Mouse (Mus musculus): ENCODE results near the gene Adssl1.

Gene Adssl1

DNA sequence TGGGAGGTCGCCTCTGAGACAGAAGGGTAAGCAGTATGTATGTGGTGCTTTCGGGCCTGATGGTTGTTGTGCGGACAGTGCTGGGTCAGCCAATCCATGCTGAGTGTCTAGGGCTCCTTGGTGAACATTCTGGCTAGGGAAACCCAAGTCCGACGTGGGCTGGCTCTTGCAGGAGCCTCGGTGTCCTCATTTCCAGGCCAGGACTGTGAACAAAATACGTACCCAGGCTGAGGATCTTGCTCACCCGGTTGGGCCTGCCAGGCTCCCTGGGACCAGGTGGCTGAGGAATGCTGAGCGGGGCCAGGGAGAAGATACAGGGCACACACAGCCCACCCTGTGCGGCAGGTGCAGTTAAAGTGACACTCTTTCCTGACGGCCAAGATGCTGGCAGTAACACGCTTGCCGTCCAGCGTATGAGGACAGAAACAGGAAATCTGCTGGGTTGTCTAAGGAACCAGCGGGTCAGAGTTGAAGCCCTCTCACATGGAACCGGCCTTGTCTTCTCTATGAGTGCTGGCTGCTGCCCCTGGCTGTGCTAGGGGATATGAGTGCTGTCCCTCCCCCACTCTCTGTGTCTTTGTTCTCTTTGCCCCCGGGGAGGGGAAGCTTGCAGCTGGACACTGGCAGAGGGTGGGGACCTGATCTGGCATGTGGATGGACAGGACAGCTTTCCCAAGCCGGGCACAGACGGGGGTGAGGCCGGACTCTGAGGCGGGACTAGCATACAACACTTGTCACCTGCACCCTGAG, 26.7 kb upstream of the Adssl1 start:
- DNase-seq (ENCODE audit: low spot score in 2 of 2): no peak

DNA sequence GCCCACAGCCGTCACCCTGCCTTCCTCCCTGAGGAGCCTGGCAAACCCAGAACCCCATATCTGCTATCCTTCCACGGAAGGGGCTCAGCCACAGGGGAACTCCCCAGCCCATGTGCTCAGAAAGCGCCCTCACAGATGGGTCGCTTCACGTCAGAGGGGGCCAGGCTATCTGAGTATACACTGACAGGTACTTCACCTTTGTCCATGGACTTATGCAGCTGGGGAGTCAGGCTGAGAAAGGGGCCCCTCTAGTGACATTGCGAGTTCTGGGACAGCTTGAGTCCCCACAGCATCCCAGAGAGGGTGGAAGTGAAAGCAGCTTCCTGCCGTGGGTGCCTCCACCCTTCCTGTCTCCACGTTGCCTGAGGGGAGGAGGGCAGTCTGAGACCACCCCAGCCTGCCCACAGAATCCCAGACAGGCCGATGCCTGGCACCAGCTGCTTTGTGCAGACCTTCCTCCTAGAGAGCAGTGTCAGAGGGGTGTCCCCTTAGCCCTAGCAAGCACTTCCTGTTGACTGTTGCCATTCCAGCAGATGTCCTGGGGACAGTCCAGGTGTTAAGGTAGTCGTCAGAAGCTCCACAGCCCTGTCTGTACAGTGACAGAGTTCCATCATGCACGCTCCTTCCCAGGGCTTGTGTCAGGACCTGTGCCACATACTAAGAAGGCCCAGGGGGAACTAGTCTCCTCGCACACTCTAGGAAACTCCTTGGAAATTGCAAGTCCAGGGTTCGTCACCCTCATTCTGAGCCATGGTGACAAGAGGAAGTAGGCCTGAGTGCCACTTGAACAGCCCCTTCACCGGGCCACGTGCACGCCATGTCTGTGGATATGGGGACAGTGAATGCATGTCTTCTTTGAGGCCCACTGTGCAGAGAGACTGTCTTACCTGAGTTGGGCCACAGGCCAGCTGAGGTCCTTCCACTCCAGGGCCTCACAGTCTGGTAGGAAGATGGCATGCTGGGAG, 25.6 kb upstream of the Adssl1 start:
- no peak for DNase-seq (ENCODE audit: low spot score in 2 of 2)

DNA sequence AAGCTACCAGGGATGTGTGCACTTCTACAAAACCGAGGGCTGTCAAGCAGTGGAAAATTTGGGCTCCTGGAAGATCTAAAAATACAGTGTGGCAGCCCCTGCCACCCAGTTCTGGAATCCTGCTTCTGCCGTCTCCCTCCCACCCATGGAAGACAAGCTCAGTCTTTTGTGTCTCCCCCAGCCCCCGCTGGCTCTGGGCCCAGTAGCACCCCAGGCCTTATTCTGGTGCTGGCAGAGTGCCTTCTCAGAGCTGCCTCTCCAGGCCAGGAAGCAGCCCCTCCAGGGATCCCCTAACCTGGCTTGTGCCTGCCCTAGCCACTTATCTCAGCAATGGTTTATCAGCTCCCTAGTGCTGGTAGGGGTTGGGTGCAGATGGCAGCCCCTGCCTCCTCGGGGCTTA, 24.9 kb upstream of the Adssl1 start:
- DNase-seq (ENCODE audit: low spot score in 2 of 2): no peak

DNA sequence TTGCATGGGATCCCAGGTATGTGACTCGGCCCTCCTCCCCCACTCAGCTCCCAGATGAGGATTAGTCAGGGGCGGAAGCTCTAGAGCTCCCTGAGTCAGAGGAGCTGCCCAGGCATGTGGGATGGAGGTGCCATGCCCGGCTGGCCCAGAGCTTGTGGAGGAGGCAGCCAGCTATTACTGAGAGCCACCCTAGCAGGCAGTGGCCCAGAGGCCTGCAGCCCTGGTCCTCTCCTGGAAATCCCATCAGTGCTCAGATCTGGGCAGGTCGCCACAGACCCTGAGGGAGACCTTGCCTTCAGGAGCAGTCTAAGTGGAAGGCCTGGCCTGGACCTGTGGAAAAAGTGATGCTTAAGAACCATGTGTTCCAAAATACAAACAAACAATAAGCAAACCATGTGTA, 24.2 kb upstream of the Adssl1 start:
- no peak for DNase-seq (ENCODE audit: low spot score in 2 of 2)

DNA sequence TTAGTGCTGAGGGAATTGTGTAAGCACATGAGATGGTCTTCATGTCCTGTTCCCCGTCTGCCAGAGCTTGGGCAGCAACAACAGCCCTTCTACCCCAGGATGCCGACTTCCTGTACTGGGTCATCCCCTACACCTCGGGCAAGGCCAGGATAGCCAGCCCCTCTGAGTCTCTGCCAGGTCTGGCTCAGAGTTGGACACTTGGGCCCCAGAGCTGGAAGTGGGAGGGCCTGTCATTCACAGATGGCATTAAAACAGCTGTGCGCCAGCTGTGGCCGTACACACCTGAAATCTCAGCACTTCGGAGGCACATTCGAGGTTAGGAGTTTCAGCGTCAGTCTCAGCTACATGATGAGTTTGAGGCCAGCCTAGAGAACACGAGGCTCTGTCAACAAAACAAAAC, 23.4 kb upstream of the Adssl1 start:
- DNase-seq (ENCODE audit: low spot score in 2 of 2): no peak

DNA sequence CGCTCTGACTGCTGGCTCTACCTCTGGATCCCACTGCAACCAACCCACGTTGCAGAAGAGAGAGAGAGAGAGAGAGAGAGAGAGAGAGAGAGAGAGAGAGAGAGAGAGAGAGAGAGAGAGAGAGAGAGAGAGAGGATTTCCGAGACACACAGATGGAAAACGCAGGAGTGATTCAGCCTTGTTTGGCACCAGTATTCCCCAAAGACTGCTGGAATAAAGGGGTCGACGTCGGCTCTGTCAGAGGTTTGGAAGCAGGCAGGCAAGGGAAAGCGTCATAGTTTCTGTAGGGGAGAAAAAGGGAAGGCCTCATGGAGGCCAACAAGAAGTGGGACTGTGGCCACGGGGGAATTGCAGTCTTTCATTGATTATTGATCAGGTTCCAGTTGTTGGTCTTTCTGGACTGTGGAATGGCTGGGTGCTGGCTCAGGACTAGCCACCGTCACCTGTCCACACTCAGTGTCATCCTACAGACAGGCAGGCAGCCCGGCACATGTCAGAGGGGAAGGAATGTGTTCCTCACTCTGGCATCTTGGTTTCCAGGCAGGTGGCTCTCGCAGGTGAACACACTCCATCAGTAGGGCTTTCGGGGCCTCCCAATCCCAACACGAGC, 22.8 kb upstream of the Adssl1 start:
- DNase-seq (ENCODE audit: low spot score in 2 of 2): no peak

DNA sequence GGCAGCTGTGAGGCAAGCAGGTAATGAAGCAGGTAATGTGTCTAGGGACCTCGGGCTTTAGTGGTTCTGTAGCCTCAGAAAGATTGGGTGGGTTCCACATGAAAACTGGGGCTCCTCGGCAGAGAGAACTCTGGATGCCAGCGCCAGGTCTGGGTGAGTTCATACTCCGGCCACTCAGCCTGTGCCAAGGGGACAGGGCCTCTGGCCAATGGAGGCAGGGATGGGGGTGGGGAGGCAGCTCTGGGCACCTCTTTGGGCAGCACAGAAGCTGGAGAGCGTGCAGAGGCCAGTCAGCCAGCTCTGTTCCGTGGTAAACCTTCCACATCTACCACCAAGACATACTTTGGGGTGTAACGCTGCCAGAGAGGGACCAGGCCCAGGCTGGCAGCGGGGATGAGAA, 22.2 kb upstream of the Adssl1 start:
- no peak for DNase-seq (ENCODE audit: low spot score in 2 of 2)

DNA sequence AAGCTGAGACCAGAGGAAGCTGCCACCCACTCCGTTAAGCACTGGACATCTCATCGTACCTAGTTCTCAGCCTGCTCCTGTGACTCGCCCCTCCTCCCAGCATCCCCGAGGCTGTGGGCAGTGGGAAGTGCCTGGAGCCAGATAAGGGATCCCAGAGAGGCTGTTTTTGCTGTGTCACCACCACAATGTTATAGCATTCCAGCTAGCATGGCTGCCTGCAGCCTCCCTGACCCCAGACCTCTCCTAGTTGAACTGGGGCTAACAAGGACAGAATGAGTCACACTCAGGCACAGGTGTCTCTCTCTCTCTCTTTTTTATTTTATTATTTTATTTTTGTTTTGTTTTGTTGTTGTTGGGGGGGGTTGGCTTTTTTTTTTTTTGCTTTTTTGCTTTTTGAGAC, 20.6 kb upstream of the Adssl1 start:
- no peak for DNase-seq (ENCODE audit: low spot score in 2 of 2)

DNA sequence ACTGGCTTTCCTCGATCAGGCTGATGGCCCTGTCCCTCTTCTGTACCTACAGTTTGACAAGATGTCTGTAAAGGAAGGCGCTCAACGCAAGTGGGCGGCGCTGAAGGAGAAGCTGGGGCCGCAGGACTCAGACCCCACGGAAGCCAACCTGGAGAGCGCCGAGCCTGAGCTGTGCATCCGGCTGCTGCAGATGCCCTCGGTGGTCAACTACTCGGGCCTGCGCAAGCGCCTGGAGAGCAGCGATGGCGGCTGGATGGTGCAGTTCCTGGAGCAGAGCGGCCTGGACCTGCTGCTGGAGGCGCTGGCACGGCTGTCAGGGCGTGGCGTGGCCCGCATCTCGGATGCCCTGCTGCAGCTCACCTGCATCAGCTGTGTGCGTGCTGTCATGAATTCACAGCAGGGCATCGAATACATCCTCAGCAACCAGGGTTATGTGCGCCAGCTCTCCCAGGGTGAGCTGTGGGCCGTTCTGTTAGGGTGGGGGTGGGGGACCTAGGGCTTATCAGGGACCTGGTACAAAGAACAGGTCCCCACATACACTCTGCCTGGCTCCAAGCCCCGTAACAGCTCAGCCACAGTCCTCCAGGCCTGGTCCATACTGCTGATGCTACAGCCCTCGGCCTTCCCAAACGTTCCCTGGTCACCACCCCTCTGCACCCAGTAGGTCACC, 19.8 kb upstream of the Adssl1 start:
- no peak for DNase-seq (ENCODE audit: low spot score in 2 of 2)

DNA sequence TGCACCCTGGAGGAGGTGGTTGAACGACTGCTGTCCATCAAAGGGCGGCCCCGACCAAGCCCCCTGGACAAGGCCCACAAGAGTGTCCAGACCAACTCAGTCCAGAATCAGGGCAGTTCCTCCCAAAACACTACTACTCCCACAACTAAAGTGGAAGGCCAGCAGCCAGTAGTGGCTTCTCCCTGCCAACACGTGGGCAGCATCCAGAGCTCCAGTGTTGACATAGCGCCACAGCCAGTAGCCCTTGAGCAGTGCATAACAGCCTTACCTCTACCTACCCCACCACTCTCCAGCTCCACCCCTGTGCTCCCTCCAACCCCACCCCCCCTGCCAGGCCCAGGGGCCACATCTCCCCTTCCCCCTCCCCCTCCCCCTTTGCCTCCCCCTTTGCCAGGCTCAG, 15.8 kb upstream of the Adssl1 start:
- no peak for DNase-seq (ENCODE audit: low spot score in 2 of 2)

DNA sequence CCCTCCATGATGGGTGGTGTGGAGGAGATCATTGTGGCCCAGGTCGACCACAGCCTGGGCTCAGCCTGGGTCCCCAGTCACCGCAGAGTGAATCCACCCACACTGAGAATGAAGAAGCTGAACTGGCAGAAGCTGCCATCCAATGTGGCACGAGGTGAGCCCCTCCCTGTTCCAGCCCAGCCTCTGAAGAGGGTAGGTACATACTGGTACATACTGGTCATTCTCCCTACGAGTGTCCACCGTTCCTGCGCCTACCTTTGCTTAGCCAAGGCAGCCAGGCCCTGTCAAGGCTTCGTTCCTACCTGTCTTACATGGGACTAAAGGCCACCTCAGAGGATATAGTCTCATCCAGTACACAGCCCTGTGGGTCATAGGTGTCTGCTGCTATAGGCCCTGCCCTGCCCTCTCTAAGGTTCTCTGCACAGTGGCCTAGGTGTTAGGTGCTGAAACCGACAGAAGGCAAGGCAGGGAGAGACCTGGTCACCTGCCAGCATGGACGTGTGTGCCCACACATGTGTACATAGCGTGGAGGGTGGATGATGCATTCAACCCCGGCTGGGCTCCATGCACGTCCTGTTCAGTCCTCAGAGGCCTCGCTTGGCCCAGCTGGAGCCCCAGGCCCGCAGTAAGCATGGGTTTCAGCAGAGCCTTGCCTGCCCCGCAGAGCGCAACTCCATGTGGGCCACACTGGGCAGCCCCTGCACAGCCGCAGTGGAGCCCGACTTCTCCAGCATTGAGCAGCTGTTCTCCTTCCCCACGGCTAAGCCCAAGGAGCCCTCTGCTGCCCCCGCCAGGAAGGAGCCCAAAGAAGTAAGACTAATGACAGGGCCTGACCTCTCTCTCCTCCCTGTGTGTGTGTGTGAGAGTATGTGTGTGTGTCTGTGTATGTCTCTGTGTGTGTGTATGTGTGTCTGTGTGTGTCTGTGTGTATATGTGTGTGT, 14.9 kb upstream of the Adssl1 start:
- peak; percentile 58 to 72 for DNase-seq (ENCODE audit: low spot score in 2 of 2)

DNA sequence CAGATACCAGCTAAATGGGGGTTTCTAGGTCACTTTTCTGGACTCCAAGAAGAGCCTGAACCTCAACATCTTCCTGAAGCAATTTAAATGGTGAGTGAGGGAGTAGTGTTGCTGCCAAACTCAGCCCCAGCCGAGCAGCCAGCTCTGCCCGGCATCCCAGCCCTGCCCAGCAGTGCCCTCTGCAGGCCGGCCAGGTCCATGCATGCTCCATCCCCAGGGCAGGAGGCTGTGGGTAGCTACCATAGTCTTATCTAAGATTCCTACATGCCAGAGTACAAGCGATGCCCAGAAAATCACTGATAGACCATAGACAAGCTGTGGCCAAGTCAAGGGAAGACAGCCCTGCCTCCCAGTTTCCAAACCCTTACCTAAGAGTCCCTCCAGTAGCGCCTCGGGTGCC, 14.1 kb upstream of the Adssl1 start:
- DNase-seq (ENCODE audit: low spot score in 2 of 2): peak; percentile 73 to 82

DNA sequence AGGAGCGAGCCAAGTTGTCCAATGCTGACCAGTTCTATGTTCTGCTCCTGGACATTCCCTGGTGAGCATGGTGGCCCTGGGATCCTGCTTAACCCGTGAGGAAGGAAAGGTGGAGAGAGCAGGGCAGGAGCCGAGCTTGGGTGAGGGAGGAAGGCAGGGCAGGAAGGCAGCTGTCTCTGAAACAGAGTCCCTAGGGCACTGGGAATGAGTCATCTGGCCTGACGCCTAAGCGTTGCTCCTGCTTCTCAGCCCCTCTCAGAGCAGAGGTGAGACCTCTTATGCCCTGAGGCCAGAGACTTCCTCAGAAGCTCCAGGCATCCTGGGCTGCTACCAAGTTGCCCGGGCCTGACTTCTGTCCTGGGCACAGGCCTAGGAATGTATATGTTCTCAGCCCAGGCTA, 12.8 kb upstream of the Adssl1 start:
- no peak for DNase-seq (ENCODE audit: low spot score in 2 of 2)

DNA sequence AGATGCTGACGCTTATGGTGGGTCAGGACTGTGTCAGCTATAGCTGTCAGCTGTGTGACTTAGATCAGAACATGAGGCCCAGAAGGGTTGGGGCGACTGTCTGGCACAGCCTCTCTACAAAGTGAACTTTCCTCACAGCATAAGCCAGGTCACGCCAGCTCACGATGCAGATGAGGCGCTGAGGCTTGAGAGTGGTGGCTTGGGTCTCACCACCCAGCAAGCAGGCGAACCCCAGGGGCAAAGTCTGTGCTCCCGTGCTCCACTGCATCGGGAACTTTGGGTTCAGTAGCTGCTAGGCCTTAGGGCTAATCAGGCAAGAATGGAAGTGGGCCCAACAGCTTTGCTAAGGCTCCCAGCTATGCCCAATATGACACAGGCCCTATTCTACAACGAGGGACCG, 10.8 kb upstream of the Adssl1 start:
- DNase-seq (ENCODE audit: low spot score in 2 of 2): no peak

DNA sequence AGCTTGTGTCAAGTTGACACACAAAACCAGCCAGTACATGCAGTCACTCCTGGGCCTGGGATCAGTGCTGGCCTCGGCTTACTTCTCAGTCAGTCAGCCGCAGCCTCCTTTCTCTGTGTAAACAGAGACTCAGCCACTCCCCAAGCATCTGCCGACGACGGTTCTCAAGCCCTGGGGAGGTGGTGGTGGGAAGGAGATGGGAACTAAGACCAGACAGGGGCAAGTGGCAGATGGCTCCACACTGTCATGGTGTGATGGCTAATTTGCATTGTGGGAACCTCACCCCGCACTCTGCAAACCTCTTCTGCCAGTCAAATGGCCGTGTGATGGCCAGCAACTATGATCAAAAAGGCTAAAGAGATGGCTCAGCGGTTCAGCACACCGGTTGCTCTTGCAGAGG, 3.2 kb upstream of the Adssl1 start:
- no peak for DNase-seq (ENCODE audit: low spot score in 2 of 2)

DNA sequence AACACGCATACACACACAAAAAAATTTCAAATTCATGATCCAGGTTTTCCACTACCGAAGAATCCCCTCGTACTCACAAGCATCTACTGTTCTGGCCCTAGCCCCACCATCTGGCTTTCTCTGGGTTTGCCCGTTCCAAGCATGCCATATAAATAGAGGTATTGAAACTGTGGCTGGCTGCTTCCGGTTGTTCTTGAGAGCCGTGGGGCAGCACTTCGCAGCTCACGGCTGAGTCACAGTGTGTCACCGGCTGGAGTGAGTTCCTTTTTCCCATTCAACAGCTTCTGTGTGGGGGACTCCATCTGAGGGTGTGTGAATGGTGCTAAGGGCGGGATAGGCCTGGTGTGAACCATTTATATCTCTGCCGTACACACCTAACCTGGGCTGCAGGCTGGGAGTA, 2.7 kb upstream of the Adssl1 start:
- no peak for DNase-seq (ENCODE audit: low spot score in 2 of 2)

DNA sequence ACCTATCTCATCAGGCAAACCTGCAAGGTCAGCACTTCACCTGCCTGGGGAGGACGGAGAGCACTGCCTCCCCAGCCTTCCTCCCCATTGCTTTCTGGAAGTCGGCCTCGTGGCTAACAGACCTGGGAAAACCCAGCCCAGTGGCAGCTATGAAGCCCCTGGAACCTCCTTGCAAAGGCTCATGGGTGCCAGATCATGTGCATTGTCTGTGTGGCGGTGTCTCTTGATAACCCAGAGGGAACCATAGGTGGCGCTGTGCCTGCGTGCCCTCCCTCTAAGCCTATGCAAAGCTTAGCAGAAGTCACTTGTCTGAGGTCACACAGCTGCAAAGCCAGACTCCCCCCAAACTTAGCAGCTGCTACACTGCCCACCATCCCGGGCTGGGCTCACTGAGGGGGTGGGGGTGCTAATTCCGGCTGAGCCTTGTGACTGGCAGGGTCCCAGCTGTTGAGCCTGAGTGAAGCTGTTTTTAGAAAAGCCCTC, 1.9 kb upstream of the Adssl1 start:
- DNase-seq (ENCODE audit: low spot score in 2 of 2): peak; percentile 49 to 67

DNA sequence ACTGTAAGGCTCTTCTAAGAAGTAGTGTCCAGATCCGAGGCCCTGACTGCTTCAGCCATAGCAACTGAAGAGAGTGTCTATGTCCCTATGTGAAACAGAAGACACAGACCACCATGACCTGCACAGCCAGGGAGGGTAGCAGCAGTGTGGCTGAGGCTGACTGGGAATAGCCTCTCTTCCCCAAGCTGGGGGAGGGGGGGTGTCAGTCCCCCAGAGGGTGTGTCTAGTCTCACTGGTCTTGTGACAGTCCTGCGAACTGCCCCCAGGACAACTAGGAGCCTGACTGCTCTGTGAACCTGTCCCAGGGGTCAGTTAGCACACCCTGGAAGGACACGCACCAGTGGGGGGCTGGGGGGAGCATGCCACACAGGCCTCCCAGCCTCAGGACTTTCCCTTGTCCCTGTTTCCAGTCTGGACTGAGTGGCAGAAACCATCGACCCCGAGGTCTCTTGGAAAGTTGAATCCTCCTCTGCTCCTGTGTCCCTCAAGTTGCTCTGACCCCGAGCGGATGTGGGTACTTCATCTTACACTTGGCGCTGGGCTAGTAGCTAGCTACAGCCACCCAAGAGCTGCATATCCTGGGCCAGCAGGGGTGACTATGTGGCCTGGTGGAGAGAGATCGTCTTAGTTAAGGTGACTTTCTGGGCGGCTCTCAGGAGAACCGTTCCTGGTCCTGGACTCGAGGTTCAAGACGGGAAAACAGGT, 712 bp upstream of the Adssl1 start:
- no peak for DNase-seq (ENCODE audit: low spot score in 2 of 2)

DNA sequence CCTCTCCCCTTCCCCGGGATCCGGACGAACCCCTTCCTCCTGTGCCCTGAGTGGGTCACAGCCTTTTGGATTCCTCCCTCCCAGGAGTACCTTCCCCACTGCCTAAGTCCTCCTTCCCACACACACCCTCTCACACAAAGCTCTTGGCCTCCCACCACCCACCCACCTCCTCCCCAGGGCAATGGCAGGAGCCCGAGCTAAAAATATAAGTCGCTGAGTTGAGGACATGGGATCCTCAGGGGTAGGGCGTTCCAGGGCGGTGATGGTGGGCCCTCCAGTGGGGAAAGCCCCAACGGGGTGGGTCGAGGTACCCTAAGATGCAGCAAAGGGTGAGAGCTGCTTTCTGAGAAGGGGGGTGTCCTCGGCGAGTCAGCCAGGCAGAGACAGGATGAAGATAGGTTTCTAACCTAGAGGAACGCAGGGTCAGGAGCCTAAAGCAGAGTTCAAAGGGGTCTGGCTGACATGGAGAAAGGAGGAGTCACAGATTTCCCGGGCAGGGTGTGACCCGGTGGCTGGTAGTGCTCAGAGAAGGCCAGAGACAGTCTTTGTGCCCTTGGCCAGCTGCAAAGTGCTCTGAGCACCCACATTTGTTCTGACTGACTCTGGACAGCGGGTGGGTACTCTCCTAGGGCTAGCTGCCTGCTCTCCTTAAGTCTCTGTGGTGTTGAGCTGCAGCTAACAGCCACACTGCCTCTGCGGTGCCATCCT, 663 bp downstream of the Adssl1 start:
- no peak for DNase-seq (ENCODE audit: low spot score in 2 of 2)

DNA sequence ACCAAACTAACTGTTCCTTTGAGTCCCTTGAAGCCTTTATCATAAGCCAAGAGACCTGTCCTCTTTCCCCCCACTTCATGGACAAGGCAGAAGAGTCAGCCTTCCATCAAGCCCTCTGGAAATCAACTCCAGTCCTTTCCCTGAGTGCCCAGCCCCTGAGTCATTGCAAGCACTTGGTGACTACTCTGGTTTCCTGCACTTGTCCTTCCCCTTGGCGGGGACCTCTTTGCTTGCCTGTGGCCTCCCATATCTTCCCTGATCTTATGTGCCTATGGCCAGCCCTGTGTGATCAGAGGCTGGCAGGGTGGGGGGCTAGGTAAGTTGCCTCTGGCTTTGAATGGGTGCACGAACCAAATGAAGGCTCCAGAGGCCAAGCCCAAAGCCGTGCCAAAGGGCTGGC, 2.1 kb downstream of the Adssl1 start:
- DNase-seq (ENCODE audit: low spot score in 2 of 2): no peak

Data from urinary bladder, postnatal 4 days (tissue).